In the genomic region with DNA sequence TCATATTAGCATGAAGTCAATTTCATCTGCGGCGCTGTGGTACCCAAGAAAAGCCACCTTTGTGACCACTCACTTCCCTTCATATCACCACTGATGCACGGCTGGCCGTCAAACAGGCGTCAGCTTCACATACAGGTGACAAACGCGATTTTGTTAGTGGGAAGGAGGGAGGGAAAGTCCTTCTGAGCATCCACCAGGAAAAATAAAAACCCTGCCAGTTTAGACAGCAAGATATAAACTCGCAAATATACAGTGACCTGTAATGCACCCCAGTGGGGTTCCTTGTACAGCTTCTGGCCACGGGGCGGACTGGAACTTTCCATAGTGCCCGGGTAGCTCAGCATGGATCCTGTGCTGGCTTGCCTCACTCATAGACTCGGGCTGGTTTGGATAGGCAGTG, we compare ENCODE assay signal across 9 mouse cellular contexts.
DNase-seq lines count a peak whose midpoint lies in the region; ATAC-seq and TF ChIP-seq lines count a peak whose summit lies in the region.
"Had no signal": no experiment of that assay in that cellular context is flagged by ENCODE, and none has a peak within 500 bp of the region (broad histone marks: within the 10 kb centered on the region; RNA-seq: fewer than 3 reads in every experiment).

No protein-coding gene starts in this region.

- H3K9me3 ChIP-seq in hindbrain, embryonic 13.5 days: no peaks in the 10 kb centered on the region

- peak; percentile 93 for DNase-seq in heart, adult 11 months
- DNase-seq in heart, postnatal 14 days: no peak
- DNase-seq in left cerebral cortex, adult 2 months (ENCODE audit: extremely low spot score in 1 of 2, low spot score in 2 of 2): no peak
- no peak for DNase-seq in left cerebral cortex, adult 8-10 months (ENCODE audit: low spot score in 2 of 2)
- DNase-seq in cerebellum, postnatal 14 days: no peak
- no peak for DNase-seq in embryo, embryonic 10 days (ENCODE audit: low spot score)

- H3K79me2 ChIP-seq in myocyte (ENCODE audit: control insufficient read depth, insufficient read depth): peaks cover 79% of the 10 kb centered on the region

- no peak overlapping the region for H3K9ac ChIP-seq in hindbrain, embryonic 13.5 days
- H3K9ac ChIP-seq: liver, embryonic 14.5 days had no signal

- no peak for TF ChIP-seq CTCF in left cerebral cortex, adult 2 months (IDR thresholded peaks at IDR 0.05)

- no peak overlapping the region for H3ac ChIP-seq in myocyte (ENCODE audit: control insufficient read depth, insufficient read length)

- no peak for ATAC-seq in hindbrain, embryonic 13.5 days (ENCODE audit: low FRiP score)

- H3K4me2 ChIP-seq in hindbrain, embryonic 13.5 days: no peak overlapping the region
- peak overlapping the region; percentile 88 for H3K4me2 ChIP-seq in myocyte (ENCODE audit: low read depth)

- peaks cover 73% of the 10 kb centered on the region for H3K4me1 ChIP-seq in hindbrain, embryonic 13.5 days (replicated peaks)

- no peak for TF ChIP-seq POLR2A in myocyte (IDR thresholded peaks at IDR 0.05; ENCODE audit: insufficient read length, low read depth)

- H3K4me3 ChIP-seq in left cerebral cortex, adult 2 months: no peak overlapping the region
- no peak overlapping the region for H3K4me3 ChIP-seq in hindbrain, embryonic 13.5 days
- no peak overlapping the region for H3K4me3 ChIP-seq in myocyte

- no peaks in the 10 kb centered on the region for H3K27me3 ChIP-seq in hindbrain, embryonic 13.5 days
- H3K27me3 ChIP-seq in myocyte (ENCODE audit: control insufficient read depth, insufficient read depth, insufficient read length): no peaks in the 10 kb centered on the region

- intact Hi-C loops in heart, postnatal 14 days (cut with DNase I): loop anchor here (2.0 kb wide), 1 partner anchor 29 kb away; no protein-coding TSS in a partner anchor
- intact Hi-C loops in left cerebral cortex, adult 2 months (cut with DNase I): no loop called here

- H3K27ac ChIP-seq in left cerebral cortex, adult 2 months: peak overlapping the region; percentile 51
- H3K27ac ChIP-seq in hindbrain, embryonic 13.5 days: peak overlapping the region; percentile 61
- H3K27ac ChIP-seq: liver, embryonic 14.5 days had no signal

- 0 out of 2 replicates have a peak, but pooled peaks cover 2% of the 10 kb centered on the region for H3K36me3 ChIP-seq in hindbrain, embryonic 13.5 days
- H3K36me3 ChIP-seq in myocyte (ENCODE audit: control insufficient read depth, insufficient read depth): peaks cover 5% of the 10 kb centered on the region

- WGBS in hindbrain, embryonic 13.5 days: 52% methylated on average over 12 of the region's 12 CpGs

TF ChIP-seq in myocyte, 11 proteins besides CTCF, POLR2A, EP300 and RAD21:
- no peak for TF ChIP-seq CEBPB (IDR thresholded peaks at IDR 0.05; ENCODE audit: insufficient read depth, poor library complexity, severe bottlenecking)
- no peak for TF ChIP-seq TCF3 (IDR thresholded peaks at IDR 0.05; ENCODE audit: insufficient read length, low read depth)
- no peak for TF ChIP-seq E2F4 (IDR thresholded peaks at IDR 0.05; ENCODE audit: insufficient read depth)
- no peak for TF ChIP-seq MYOG (IDR thresholded peaks at IDR 0.05; ENCODE audit: control insufficient read depth in 1 of 3, insufficient read depth in 1 of 3, insufficient read length in 2 of 3, low read depth in 2 of 3)
- TF ChIP-seq MAX (IDR thresholded peaks at IDR 0.05; ENCODE audit: low read depth): no peak
- TF ChIP-seq MYOD1 (IDR thresholded peaks at IDR 0.05; ENCODE audit: control insufficient read depth in 1 of 3, insufficient read length in 2 of 3, low read depth in 2 of 3): no peak
- no peak for TF ChIP-seq POLR2AphosphoS2 (IDR thresholded peaks at IDR 0.05; ENCODE audit: insufficient read length, low read depth)
- TF ChIP-seq SRF (IDR thresholded peaks at IDR 0.05; ENCODE audit: control insufficient read depth, insufficient read length, low read depth): no peak
- no peak for TF ChIP-seq TCF12 (IDR thresholded peaks at IDR 0.05; ENCODE audit: insufficient read depth, poor library complexity, severe bottlenecking)
- no peak for TF ChIP-seq USF1 (IDR thresholded peaks at IDR 0.05; ENCODE audit: low read depth)
- no peak for TF ChIP-seq REST (IDR thresholded peaks at IDR 0.05; ENCODE audit: insufficient read depth, insufficient read length)
TF ChIP-seq in myocyte: peak in this region for 0.
